Mouse (Mus musculus) gastrocnemius, postnatal 25 days (tissue): ENCODE data around the gene Otc. TPM values are rescaled to one million over a fixed set of nuclear protein-coding genes. Genes with fewer than 3 reads are reported as not detected.

Source experiments
- DNase-seq: peaks from one replicate; pipeline ENCODE4 v3.0.0; 2022
- long read RNA-seq, 2 experiments: library from polyadenylated mRNA; stranded (forward); transcript quantifications; one replicate each; pipeline ENCODE4 v2.0.0; 2021
- total RNA-seq, 2 experiments: library from RNA; stranded (reverse); gene quantifications; 1 replicate in 1 of 2; 2 replicates in 1 of 2; pipeline ENCODE4 v1.2.3; 2021

Otc gene
- total RNA-seq, result not detected
- long read RNA-seq, experiment 1, result 0 reads
- long read RNA-seq, experiment 2, result 0 reads

DNA sequence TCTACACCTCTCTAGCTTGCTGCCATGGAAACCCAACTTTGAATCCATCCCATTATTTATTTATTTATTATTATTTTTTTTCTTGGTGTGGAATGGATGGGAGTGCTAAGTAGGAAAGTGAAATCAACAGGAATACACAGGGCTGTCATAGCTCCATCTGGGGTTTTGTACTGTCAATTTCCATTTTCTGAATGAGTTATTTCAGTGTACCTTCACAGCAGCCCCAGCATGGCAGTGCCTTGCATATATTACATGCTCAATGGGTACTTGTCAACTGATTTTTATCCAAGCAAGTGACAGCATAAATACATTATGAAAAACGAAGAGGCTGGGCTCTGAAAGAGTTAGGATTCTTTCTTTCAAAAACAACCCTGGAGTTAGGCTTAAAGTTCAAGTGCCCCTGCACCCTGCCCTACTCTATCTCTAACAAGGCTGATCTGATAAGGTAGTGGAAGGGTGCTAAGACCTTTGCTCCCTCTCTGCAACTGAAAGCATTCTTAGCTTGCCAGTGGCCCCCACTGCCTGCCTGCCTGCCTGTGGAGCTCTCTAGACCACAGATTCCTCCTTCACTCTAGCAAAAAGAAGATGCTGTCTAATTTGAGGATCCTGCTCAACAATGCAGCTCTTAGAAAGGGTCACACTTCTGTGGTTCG lies at the start of gene Otc:
Otc (plus strand) TSS at position 454 of the 653 bp plus-strand sequence.
- no peak for DNase-seq

DNA sequence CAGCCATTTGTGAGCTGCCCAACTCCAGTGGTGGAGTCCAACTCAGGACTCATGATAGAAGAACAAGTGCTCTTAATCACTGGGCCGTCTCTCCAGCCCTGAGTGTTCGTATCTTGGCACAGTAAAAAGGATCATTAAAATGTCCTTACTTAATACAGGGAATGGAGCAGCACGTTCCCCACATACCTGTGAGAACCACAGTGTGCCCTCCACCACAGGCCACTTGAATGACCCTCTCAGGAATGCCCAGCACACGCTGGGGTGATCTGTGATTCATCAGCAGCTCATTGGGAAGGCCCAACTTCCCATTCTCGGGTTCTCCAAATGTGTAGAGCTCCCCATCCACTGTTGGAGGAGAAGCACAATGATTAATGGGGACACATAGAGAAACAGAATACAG lies 46.2 kb upstream of the Otc start:
- no peak for DNase-seq

GRCm38 (mm10) chrX:10215972-10216371 lies 36.1 kb upstream of the Otc start:
- DNase-seq, result no peak

- peak; percentile 92 for DNase-seq
Measured at GRCm38 (mm10) chrX:10216410-10216949, 35.6 kb upstream of the Otc start, which contains the start of gene Rpgr. Gene Rpgr, minus strand, starts transcription at chrX:10216920.

DNA sequence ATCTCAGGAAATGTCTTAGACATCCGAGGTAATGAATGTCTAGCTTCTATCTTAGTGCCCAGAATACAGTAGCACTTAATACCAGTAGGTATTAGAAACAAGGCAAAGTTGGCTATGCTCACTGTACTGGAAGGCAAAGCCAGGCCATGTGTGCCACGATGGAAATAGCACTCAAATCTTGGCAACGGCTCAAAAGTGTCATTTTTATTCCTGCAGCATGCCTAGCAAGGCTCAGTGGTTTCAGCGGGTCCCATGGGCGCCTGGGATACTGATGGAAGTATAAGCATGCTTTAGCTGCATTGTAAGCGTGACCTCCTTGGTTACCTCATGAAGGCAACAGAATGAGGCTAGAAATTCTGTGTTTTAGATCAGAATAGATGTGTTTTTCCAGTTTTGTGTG lies 32.8 kb upstream of the Otc start:
- DNase-seq, result no peak

DNA sequence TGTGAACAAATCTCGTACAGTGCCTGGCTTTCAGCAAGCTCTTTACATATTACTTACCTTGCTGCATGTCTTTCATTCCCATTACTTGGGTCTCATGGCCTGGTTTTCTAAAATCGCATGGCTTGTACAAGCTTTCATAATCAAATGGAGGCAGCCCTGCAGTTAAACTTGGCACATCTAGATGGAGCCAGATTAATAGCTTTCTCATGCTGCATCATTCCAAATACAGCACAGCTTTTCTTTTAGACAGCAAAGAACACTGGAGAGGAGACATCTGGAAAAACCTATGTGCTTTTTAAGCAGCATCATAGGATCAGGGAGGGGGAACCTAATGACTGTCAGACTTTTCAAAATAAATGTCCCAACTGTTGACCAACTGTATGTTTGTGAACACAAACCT lies 19.1 kb upstream of the Otc start:
- no peak for DNase-seq

GRCm38 (mm10) chrX:10234617-10235016 lies 17.5 kb upstream of the Otc start:
- DNase-seq, result no peak

DNA sequence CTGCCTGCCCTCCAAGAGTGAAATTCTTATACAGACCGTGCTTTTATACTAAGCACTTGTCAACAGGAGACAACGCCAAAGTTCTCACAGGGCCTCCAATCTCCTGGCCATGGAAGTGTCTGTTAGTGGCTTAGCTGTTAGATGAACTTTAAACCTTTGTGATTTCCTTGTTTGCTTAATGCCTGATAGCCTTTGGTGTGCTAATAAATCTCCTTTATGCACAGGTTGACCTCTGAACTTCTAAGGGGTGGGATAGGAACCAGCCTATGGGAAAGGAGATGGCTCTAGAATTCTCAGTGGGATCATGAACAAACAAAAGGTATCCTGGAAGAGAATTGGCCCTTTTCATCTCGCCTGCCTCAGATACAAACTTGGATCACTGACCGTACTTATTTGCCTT lies 12.6 kb upstream of the Otc start:
- DNase-seq, result no peak

DNA sequence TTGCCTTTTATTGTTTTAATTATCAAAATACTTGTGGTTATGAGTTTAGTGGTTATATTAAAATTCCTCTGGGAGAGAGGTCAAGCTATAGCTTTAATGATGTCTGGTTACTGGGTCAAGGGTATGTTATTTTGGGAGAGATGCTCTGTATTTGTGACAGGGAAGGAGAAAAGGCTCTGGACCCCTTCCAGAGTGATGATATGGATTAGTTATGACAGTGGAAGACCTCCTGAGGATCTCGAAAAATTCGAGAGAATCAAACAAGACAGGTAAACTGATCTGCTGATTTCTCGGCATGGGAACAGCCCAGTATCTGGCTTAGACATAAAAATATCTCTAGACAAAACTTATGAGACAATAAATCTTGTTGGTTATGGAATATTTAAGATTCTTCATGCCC lies 8.2 kb upstream of the Otc start:
- DNase-seq, result no peak

DNA sequence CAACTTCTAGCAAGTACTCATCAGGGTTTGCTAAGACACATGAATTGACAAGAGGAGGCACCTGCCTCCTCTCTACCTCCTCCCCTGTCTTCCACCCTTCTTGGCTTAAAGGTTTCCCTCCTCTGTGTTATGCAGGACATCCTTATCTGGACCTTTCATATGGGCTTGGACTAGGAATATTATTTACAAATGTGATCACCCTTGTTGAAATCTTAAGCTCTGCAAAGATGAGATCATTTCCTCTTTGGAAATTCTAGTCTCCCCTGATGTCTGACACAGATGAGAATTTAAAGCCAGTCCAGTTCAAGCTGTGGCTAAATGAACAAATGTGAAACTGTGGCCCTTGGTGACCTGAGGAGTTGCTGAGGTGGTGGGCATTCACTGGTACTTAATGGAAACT lies 748 bp upstream of the Otc start:
- no peak for DNase-seq

GRCm38 (mm10) chrX:10257774-10258173 lies 5.7 kb downstream of the Otc start:
- DNase-seq, result no peak

DNA sequence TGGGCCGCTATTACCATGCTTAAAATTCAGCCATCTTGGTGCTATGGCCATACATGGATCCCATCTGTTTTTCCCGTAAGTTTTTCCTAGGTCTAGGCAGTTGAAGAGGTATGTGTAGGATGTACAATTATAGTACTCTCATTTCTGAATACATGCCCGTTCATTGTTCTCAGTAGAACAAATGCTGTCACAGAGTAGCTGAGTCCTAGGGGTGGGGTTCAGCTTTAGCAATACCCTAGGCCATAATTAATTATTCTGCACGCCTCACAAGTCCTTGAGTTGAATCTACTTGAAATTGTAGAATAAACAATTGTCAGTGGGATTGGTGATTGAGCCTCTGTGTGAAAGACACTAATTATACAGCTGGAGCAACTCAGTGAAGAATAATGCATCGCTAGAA lies 6.2 kb downstream of the Otc start:
- no peak for DNase-seq

GRCm38 (mm10) chrX:10268308-10268707 lies 16.2 kb downstream of the Otc start:
- no peak for DNase-seq

- DNase-seq, result no peak
Measured at GRCm38 (mm10) chrX:10268761-10269437, 16.8 kb downstream of the Otc start.

- no peak for DNase-seq
Measured at GRCm38 (mm10) chrX:10297341-10297740, 45.2 kb downstream of the Otc start.

- no peak for DNase-seq
Measured at GRCm38 (mm10) chrX:10318176-10318575, 66.1 kb downstream of the Otc start.

DNA sequence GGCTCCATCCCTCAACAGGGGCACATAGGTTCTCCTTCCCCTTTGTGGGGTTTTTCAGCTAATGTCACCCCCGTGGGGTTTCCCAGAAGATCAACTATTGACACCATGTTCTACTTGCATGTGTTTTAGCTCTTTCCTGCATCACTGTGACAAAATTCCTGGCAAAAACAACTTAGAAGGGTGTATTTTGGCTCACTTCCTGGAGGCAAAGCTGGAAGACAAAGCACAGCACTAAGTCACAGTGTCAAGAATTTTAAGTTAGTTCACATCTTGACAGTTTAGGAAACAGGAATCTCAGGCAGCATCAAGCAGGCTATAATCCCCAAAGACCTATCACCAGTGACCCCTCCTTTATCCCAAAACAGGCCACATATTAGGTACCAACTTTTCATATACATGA lies 78.1 kb downstream of the Otc start:
- DNase-seq, result no peak

DNA sequence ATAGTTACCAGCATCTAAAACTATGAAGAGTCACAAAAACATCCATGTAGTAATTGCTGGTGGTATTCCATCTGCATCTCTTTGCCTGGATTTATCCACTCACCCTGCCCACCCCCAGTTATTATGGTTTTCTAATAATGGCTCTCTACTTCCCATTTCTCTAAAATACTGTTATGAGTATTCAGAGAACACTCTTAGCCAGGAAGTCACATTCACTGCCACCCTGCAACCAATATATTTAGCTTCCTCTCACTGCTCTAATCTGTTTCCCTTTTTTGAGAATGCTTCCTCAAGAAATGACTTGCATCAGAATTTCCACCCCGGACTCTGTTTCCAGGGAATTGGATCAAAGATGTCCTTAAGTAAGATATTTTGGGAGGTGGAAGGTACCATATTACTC lies 79.6 kb downstream of the Otc start:
- DNase-seq, result no peak

DNA sequence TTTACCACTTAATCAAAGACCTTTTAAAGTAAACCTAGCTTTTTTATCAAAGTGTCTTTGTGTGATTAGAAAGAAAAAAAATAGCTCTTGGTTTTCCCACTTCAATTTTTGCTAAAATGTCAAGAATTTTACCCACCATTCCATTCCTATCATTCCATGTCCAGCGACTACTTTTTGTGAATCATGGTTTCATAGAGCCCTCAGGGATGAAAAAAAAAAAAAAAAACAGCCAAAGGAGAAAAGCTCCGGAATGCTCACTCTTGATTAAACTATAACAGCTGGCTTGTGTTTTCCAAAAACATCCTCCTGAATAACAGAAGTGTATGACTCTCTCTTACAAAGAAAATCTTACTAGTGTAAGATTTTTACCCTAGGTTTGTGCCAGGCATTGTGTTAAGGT lies 84.7 kb downstream of the Otc start:
- no peak for DNase-seq

DNA sequence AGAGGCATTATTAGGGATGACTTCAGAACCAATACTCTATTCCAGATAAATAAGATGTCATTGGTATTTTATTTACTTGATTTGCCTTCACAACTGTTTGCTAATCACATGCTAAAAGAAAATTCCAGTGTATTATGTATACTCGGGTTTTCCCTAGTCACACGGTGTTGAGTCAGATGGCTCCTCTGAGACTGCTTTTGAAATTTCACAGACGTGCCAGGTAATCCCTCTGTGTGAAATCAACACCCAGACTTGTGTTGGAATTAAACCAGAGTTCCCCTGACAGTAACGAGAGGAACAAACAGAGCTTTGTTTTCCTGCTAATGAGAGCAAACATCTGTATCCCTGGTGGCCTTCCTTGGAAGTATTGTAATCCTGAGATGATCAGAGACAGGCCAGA lies 103.8 kb downstream of the Otc start:
- no peak for DNase-seq
